Mouse (Mus musculus) kidney, postnatal 36 days (tissue): ENCODE results near the gene Zfp281.

Experiments used
- DNase-seq, 2 experiments: peaks; one replicate each; pipeline ENCODE4 v3.0.0; 2021 to 2022; ENCODE audit warnings: mixed read lengths in 2 of 2

Gene Zfp281

DNA sequence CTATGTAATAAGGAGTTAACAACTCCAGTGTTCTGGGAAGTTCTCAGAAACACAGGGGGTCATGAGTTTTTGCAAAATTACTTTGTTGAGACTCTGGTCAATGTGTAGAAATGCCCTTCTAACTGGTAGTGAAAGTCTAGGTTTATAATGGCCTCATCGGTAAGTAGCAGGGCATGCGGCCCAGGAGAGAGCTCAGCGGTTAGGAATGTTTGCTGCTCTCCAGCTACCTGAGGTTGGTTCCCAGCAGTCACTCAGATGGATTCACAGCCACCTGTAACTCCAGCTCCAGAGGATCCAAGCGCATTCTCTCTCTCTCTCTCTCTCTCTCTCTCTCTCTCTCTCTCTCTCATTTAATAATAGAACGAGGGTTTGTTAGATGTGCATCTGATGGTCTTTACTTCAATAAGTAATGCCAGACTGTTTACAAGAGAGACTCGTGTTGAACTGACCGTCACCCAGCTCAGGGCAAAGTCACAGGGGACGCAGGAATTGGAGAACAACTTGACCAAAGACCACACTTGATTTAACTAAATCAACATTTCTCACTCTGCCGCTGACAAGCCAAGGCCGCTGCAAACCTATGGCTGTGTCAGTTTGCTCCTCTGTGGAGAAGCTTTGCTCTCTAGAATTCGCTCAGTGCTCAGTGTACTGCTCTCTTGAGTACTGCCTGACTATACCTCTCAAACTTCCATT, 9.8 kb upstream of the Zfp281 start:
- DNase-seq = no peak

DNA sequence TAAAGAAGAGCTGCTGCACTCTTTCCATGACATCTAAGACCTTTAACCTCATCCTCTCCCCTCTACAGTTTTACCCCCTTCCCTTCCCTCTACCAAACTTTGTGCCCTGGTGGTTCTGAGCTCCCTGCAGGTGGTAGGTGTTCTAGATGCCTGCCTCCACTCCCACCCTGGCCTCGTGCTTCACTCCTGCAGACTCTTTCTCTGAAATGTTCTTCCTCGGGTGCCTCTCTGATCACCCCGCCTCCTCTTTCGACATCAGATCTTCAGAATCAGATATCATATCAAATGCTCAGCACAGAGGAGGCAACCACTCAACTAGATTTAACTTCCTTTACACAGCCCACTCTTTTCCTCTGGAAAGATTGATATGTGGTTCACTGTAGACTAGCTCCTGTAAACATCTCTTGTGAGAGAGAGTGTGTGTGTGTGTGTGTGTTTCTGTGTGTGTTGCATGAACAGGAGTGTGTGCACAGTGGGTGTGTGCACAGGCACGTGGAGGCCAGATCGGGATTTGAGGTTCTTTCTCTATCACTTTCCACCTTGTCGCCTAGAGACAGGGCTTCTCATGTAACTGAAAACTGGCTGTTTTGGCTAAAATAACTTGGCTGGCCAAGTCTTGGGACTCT, 7.4 kb upstream of the Zfp281 start:
- DNase-seq = no peak

DNA sequence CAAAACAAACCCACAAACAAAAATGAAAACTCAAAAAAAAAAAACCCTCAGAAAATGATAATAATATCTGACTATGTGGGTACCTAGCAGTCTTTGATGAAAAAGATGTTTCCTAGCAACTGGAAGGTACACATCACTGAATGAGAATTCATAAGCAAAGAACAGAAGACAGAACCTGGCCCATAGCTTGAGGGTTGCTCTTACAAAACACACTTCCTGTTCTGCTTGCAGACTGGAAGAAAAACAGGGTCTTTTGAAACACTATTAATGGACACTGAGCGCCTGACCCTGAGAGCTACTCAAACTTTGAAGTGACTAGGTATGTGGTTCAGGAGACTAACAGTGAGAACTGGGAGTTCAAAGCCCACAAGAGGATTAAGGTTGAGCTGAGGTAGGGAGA, 6.1 kb upstream of the Zfp281 start:
- DNase-seq = no peak

DNA sequence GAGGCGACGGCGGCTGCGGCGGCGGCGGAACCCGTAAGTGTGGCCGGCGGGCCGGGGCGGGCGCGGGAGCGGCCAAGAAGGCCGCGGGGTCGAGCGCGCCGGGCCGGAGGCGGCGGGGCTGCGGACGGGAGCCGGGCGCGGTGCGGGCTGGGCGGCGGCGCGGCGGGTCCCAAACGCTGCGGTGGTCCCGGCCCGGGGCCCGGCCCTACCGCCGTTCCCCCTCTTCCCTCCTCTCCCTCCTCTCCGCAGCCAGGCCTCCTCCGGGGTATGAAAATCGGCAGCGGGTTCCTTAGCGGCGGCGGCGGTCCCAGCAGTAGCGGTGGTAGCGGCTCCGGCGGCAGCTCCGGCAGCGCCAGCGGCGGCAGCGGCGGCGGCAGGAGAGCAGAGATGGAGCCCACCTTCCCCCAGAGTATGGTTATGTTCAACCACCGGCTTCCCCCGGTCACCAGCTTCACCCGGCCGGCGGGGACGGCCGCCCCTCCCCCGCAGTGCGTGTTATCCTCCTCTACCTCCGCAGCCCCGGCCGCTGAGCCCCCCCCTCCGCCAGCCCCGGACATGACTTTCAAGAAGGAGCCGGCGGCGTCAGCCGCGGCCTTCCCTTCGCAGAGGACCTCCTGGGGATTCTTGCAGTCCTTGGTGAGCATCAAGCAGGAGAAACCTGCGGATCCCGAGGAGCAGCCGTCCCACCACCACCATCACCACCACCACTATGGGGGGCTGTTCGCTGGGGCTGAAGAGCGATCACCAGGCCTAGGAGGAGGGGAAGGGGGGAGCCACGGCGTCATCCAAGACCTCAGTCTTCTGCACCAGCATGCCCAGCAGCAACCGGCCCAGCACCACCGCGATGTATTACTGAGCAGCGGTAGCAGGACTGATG, 556 bp downstream of the Zfp281 start:
- DNase-seq = peak; percentile 41 to 74

DNA sequence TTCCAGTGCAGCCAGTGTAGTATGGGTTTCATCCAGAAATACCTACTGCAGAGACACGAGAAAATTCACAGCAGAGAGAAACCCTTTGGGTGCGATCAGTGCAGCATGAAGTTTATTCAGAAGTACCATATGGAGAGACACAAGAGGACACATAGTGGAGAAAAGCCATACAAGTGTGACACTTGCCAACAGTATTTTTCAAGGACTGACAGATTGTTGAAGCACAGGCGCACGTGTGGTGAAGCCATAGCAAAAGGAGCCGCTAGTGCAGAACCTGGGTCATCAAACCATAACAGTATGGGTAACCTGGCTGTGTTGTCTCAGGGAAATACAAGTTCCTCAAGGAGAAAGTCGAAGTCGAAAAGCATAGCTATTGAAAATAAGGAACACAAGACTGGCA, 1.4 kb downstream of the Zfp281 start:
- DNase-seq = no peak

GRCm38 (mm10) chr1:136626756-136627155, 2.1 kb downstream of the Zfp281 start:
- no peak for DNase-seq

DNA sequence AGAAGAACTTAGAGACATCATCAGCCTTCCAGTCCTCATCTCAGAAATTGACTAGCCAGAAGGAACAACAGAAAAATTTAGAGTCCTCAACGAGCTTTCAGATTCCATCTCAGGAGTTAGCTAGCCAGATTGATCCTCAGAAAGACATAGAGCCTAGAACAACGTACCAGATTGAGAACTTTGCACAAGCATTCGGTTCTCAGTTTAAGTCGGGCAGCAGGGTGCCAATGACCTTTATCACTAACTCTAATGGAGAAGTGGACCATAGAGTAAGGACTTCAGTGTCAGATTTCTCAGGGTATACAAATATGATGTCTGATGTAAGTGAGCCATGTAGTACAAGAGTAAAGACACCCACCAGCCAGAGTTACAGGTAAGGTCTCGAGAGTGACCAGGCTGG, 2.9 kb downstream of the Zfp281 start:
- no peak for DNase-seq

DNA sequence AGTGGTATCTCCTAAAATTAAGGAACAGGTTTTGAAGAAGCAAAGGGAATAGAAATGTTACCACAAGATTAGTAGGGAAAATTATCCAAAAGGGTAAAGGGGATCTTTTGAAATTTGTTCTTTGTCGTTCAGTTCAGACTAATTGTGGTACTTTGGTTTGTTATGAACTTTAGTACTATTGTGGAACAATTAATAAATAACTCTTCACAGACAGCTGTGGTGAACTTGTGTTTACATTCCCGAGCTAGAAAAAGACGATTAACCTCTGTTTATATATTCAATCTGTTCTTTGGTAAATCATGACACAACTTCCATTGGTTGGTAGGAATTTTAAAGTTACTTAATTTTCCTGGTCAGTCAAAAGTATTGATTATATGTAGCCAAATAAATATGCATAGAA, 8.2 kb downstream of the Zfp281 start:
- DNase-seq = no peak

GRCm38 (mm10) chr1:136635644-136636043, 10.9 kb downstream of the Zfp281 start:
- no peak for DNase-seq

- no peak for DNase-seq
Observed at GRCm38 (mm10) chr1:136636946-136637345, 12.2 kb downstream of the Zfp281 start.

DNA sequence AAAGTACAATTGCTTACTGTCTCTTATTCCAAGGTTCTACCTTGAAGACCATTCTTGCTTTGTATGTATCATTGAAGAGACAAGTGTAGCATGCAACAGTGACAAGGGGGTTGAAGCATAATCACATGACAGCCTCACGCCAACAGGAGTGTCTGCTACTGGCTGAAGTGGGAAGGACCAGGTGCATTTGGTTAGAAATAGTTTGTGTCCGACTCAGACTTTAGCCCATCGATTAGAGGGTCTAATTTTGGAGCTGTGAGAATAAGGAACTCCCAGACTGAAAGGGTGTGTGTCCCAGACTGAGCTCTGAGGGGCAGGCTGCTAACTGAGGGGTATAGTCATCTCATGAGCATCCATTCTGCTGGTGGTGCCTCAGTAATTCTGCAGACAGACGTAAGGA, 13.0 kb downstream of the Zfp281 start:
- no peak for DNase-seq

DNA sequence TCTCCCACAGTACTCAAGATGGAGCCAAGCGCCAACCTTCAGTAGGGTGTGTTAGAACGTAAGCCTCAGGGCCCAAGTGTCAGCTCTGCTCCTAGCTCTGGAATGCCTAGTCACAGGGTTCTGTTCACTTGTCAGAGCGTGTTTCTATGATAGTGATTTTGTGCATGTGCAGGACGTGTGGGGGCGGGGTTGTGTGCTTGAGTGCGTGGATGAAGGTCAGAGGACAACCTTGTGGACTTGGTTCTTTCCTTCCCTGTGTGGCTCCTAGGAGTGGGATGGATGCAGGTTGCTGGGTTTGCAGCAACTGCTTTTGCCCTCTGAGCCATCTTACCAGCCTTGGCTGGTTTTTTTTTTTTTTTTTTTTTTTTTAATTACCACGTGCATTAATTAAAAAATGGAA, 13.5 kb downstream of the Zfp281 start:
- DNase-seq = peak; percentile 63 to 73

- DNase-seq = no peak
Observed at GRCm38 (mm10) chr1:136638699-136639098, 14.0 kb downstream of the Zfp281 start.

GRCm38 (mm10) chr1:136639221-136639620, 14.5 kb downstream of the Zfp281 start:
- no peak for DNase-seq

DNA sequence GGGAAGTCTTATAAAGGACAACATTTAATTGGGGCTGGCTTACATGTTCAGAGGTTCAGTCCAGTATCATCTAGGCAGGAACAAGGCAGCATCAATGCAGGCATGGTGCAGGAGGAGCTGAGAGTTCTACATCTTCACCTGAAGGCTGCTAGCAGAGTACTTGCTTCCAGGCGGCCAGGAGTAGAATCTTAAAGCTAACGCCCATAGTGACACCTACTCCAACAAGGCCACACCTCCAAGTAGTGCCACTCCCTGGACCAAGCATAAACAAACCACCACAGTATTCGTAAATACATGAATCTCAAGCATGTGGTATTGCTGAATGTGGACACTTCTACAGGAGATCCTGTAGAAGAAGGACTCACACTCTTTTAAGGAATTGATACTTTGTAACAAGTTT, 18.0 kb downstream of the Zfp281 start:
- no peak for DNase-seq

GRCm38 (mm10) chr1:136644486-136644885, 19.8 kb downstream of the Zfp281 start:
- DNase-seq = no peak

GRCm38 (mm10) chr1:136645849-136646625, 21.3 kb downstream of the Zfp281 start:
- no peak for DNase-seq

DNA sequence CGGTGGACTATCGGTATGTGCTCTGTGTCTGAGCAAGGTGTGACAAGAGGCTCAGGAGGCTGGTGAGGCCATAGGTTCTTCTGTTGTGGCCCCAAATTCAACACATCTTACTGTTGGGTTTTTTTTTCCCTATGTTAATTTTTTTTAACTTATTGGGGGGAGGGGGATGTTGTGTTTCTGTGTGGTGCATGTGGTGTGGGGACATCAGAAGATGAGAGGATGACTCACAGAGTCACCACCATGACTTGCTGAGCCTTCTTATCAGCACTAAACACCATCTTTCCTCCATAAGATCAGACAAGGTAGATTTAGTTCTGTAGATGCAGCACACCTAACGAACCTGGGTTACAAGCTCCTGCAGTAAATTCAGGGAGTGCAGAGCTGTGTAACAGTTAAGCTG, 27.4 kb downstream of the Zfp281 start:
- DNase-seq = no peak

GRCm38 (mm10) chr1:136653526-136653925, 28.8 kb downstream of the Zfp281 start:
- DNase-seq = no peak

DNA sequence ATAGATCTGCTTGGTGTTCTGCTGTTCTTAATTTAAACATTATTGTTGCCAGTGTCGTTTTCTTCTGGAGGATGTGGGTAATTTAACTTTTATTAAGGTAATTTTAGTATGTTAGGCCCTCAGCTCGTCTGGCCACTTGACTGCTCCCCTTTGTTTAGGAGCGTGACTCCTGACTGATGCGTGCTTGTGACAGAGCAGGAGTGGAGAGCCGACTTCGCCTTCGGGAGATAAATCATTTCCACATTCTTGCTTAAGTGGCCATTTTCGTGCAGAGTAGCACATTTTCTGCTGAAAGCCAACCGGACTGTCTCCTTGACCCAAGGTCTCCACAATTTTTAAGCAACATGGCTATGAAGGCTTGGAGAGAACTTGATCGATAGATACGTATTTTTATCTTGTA, 29.7 kb downstream of the Zfp281 start:
- DNase-seq = no peak

GRCm38 (mm10) chr1:136656619-136657018, 31.9 kb downstream of the Zfp281 start:
- no peak for DNase-seq

DNA sequence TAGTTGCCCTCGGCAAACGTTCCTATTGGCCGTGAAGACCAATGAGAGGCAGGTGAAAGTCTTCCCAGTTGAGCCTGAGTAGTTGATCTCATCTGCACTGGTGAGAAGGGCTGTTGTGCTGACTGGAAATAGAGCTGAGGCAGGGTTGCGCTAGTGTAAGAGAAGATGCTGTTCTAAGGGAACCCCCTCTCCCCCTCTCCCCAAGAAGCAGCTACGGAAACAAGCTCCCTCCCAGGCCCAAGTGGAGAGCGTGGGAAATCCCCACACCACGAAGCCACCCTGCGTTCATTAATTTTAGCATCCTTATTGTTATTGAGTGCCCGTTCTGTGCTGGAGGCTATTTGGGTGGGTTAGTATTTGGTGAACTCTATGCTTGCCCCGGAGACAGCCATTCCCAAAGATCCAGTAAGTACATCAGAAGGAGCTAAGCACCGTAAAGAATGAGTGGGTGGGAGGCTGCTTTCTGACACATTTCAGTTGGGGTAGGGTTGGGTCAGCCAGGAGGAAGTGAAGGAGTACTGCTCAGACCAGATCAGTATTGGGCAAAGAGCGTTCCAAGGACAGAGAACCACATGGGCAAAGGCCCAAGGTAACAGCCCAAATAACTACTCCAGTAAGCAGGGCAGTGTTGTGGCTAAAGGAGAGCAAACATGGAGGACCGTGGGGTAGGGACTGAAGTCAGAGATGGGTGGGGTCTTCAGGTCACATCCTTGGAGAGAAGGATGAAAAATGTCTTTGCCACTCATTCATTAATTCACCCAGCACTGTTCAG, 33.9 kb downstream of the Zfp281 start:
- DNase-seq = no peak
